Mouse (Mus musculus) embryo, embryonic 10 days (tissue): ENCODE data around the gene Vps13d.
A peak's percentile ranks its signal among the peaks of the same experiment; 100 is the strongest.

Experiments used
- DNase-seq: peaks from one replicate; pipeline ENCODE4 v3.0.0-alpha.2; 2015; ENCODE audit warnings: low spot score

The Vps13d gene

GRCm38 (mm10) chr4:144939847-144940411 lies 254.9 kb downstream of the Vps13d start:
- no peak for DNase-seq

DNA sequence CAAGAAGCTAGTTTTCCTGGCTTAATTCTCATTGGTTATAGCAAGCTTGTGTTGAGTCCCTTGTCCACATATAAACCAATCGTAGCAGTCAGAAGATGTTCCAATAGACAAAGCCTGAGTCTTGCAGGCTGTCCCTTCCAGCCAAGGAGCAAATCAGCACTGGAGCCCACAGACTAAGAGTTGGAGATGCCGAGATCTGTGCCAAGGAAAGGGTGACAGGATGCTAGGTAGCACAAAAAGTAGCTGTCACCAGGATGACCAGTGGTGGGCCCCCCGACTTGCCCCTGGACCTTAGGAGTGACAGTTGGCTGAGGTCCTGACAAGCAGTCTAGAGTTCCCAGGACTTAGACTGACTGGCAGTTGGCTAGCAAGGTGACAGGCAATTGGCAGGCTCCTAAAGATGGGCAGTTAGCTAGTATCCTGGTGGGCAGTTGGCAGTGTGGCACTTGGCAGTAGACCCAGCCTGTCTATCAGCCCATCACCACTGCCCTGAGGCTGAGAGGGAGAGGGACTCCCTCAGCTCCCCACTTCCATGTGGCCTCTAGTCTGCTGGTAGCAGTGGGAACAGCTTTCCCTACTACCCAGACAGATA lies 258.1 kb downstream of the Vps13d start:
- no peak for DNase-seq

DNA sequence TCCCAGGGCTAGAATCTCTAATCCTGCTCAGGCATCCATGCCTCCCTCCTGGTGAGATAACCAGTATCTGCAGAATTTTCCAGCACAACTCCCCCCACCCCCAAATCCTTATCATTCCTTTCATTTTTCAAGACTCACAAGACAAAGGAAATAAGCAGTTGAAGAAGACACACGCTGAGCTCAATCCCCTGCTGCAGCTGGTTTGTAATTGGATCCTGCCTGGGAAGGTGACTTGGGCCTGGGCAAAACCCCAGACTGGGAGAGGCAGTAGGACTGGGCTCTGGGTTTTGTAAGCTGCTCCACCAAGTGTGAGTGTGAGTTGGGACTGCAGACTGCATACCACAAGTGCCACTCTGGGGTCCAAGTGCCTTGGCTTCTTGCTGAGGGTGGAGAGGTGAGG lies 260.3 kb downstream of the Vps13d start:
- peak; percentile 33 for DNase-seq

DNA sequence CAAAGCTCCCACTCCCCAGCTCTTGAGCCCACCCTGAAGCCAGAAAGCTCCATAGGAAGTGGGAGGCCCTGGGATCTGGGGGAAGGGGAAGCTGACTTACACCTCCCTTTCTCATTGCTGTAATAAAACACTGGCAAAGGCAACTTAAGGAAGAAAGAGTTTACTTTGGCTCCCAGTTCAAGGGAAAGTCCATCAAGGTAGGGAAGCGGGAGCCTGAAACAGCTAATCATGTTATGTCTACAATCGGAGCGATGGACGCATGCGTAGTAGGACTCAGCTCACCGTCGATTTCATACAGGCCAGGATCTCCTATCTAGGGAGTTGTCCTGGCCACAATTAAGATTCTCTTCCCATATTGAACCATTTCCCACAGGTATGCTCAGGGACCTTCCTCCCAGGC lies 263.6 kb downstream of the Vps13d start:
- no peak for DNase-seq

DNA sequence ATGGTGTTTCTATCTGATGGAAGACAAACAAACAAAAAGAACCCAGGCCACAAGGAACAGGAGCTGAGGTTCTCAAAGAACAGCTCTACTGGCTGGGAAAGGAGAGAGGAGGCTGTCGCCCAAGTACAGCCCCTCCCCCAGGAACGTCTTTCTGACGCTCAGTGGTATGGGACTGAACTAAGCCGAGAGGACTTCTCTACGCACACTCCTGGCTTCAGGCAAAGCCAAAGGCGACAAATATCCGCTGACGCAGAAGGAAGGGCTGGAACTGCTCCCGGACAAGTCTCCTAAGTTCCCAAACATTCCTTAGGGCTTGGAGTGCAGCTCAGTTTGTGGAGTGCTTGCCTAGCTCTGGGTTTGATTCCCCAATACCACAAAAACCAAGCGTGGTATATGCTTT lies 264.4 kb downstream of the Vps13d start:
- DNase-seq: peak; percentile 46

DNA sequence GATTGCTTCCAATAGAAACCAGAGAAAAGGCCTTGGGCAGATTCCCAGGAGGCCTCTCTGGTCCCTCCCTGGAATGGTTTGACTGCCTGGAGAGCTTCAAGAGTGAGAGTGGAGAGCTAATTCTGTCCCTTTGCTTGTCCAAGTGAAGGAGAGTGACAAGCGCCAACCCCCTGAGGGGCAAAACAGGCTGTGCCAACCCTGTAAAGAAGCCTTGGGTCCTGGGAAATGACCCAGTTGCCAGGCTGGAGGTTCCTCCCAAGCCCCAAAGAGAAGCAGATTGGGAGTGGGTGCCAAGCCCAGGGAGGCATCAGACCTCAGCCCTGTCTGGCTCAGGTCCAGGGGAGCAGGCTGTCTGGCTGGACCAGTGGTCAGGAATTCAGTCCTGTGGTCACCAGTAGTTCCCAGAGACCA lies 265.0 kb downstream of the Vps13d start:
- no peak for DNase-seq

- DNase-seq: no peak
Measured at GRCm38 (mm10) chr4:144928693-144929436, 265.9 kb downstream of the Vps13d start.
